Mouse (Mus musculus) small intestine, adult 2 months (tissue): ENCODE measurements around the gene Gast.

Experiments used
- CTCF ChIP-seq: fragments of 200-500 bp; IDR thresholded peaks from 2 replicates; pipeline ENCODE4 v1.5.1; 2012; ENCODE audit warnings: low read depth, mild to moderate bottlenecking, control low read depth, inconsistent platforms, low read length, moderate library complexity, mixed read lengths; ENCODE audit not compliant: insufficient replicate concordance, insufficient read length; ENCODE audit errors: extremely low read depth
- POLR2A ChIP-seq: fragments of 200-500 bp; IDR thresholded peaks from 2 replicates; pipeline ENCODE4 v1.6.1; 2012; ENCODE audit warnings: low read depth, mild to moderate bottlenecking, control low read depth, inconsistent platforms, low read length, moderate library complexity

GRCm38 (mm10) chr11:100379311-100379710 is 45.1 kb downstream of the Gast start:
- TF ChIP-seq CTCF = no peak
- TF ChIP-seq POLR2A = no peak
